Mouse (Mus musculus) retina, postnatal 1 day (tissue): ENCODE data around the gene Sprr2h.

Experiments used
- DNase-seq: peaks from one replicate; pipeline ENCODE4 v3.0.0-alpha.2; 2012

Gene Sprr2h

DNA sequence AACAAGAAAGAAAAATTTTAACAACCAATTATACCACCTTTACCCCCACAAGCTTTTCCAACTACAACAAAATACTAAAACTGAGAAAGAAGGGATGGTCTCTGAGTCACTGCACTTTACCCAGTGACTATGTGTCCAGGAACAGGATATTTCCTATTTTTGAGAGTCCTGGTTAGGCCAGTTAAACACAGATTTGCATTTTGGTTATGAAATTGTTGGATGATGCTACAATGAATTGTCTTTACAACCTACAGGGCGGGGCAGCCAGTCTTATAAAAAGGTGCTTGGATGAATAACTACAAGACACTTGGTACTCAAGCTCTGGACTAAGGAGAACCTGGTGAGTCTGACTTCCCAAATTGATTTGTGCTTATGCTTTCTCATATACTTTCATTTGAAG is at the start of gene Sprr2h:
Gene Sprr2h, plus strand, starts transcription at position 301 of the 400 bp plus-strand sequence.
- DNase-seq: no peak

- no peak for DNase-seq
Measured at GRCm38 (mm10) chr3:92336278-92336677, 49.2 kb upstream of the Sprr2h start.

DNA sequence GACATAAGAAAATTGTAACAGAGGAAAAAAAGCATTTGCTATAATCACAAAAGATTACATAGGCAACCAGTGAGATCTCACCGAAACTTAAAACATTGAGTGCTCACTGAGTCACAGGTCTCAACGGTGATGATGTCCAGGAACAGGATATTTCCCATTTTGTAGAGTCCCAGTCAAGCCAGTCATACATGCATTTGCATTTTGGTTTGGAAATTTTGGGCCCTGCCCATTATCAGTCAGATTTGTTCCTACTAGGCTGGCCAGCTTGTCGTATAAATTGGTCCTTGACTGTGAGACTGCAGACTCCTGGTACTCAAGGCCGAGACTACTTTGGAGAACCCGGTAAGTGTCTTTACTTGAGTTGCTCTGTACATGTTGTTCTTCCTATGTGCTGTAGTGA is 46.6 kb upstream of the Sprr2h start, which contains the start of gene Sprr2d:
Gene Sprr2d, plus strand, starts transcription at position 301 of the 400 bp plus-strand sequence.
- DNase-seq: no peak

DNA sequence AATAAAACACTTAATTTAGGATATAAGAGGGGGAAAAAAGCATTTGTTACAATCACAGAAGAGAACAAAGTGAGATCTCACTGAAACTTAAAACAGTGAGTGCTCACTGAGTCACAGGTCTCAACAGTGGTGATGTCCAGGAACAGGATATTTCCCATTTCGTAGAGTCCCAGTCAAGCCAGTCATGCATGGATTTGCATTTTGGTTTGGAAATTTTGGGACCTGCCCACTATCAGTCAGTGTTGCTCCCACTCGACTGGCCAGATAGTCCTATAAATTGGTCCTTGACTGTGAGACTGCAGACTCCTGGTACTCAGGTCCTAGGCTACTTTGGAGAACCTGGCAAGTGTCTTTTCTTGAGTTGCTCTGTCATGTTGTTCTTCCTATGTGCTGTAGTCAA is 33.6 kb upstream of the Sprr2h start, which contains the start of gene Sprr2e:
Gene Sprr2e, plus strand, starts transcription at position 301 of the 400 bp plus-strand sequence.
- no peak for DNase-seq

DNA sequence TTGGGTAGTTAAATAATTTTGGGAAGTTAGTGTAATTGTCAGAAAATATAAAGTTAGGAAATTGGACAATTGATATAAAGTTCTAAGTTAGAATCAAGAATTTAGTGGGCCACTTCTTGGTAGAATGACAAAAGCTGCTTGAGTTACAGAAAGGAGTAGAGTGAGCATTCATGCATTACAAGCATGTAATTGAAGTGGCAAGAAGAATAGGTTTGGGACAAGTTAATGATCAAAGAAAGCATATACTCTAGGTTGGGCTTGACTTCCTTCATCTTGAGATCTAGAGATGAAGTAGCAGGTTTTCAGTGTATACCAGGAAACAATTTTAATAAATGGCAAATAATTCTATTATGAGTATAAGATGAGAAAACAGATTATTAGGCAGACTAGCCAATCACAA is 23.9 kb upstream of the Sprr2h start:
- DNase-seq: no peak

DNA sequence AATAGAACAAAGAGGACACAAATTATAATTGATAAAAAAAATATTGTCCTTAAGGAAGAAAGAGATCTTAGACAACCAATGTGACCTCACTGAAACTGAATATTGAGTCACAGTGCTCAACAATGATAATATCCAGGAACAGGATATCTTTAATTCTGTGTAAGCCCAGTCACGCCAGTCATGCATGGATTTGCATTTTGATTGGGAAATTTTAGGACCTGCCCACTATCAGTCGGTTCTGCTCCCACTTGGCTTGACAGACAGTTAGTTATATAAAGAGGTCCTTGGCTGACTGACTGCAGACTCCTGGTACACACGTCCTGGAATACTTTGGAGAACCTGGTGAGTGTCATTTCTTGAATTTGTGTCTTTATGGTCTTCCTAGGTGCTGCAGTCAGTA is 20.6 kb upstream of the Sprr2h start, which contains the start of gene Sprr2f:
Gene Sprr2f, plus strand, starts transcription at position 301 of the 400 bp plus-strand sequence.
- DNase-seq: no peak

DNA sequence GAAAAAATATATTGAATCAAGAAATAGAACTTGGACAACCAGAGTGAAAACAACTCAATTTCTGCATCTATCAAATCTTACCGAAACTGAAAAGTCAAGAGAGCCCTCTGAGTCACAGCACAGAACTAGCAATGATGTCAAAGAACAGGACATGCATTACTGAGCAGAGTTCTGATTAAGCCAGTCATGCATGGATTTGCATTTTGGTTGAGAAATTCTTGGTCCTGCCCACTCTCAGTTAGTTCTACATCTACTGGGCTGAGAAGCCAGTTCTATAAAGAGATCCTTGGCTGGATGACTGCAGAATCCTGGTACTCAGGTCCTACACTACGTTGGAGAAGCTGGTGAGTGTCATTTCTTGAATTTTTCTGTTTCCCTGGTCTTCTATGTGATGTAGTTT is 11.9 kb upstream of the Sprr2h start:
- no peak for DNase-seq

- DNase-seq: peak; percentile 1
Measured at GRCm38 (mm10) chr3:92394301-92394700, 8.8 kb downstream of the Sprr2h start.

DNA sequence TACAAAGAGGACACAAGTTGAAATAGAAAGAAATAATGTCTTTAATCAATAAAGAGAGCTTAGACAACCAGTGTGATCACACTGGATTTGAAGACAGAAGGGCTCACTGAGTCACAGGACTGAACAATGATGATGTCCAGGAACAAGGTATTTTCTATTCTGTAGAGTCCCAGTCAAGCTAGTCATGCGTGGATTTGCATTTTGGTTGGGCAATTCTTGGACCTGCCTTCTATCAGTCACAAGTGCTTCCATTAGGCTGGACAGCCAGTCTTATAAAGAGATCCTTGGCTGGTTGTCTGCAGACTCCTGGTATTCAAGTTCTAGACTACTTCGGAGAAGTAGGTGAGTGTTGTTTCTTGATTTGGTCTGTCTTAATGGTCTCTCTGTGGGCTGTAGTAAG is 22.2 kb downstream of the Sprr2h start, which contains the start of gene Sprr2i:
Gene Sprr2i, plus strand, starts transcription at position 301 of the 400 bp plus-strand sequence.
- DNase-seq: no peak

- no peak for DNase-seq
Measured at GRCm38 (mm10) chr3:92417782-92418181, 32.3 kb downstream of the Sprr2h start, which contains the start of gene Sprr2j-ps. Gene Sprr2j-ps, plus strand, starts transcription at chr3:92418082.

GRCm38 (mm10) chr3:92429323-92429722 is 43.8 kb downstream of the Sprr2h start, which contains the start of gene Gm9774:
Gene Gm9774, minus strand, starts transcription at chr3:92429423.
- DNase-seq: no peak

DNA sequence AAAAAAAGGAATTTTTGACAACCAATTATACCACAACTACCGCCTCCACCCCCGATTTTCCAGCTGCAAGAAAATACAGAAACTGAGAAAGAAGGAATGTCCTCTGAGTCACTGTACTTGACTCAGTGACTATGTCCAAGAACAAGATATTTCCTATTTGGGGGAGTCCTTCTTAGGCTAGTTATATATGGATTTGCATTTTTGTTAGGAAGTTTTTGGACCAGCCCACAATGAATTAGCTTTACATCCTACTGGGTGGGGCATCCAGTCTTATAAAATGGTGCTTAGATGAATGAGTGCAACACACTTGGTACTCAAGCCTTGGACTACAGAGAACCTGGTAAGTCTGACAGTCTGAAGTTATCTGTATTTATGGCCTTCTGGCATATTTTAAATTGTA is 46.8 kb downstream of the Sprr2h start, which contains the start of gene Sprr2k:
Gene Sprr2k, plus strand, starts transcription at position 301 of the 400 bp plus-strand sequence.
- no peak for DNase-seq
